Mouse (Mus musculus) T-helper 1 cell (primary cell): Measurements from ENCODE around the gene Pakap.

Source experiments
- in situ Hi-C: fragments of 300-600 bp; cut with MboI, MseI; formaldehyde crosslinking; loops from one replicate; pipeline ENCODE4 v1.15.1; 2025; ENCODE audit warnings: high pct_unique_total_duplicates

Gene Pakap

GRCm38 (mm10) chr4:57672996-57673906 lies 105.3 kb downstream of the Pakap start:
- in situ Hi-C loops, result loop anchor here (5.0 to 10.0 kb wide), 3 partner anchors 102 to 234 kb away; no protein-coding TSS in a partner anchor

GRCm38 (mm10) chr4:57674351-57674750 lies 106.4 kb downstream of the Pakap start:
- in situ Hi-C loops, result loop anchor here (5.0 to 10.0 kb wide), 3 partner anchors 100 to 233 kb away; no protein-coding TSS in a partner anchor

- in situ Hi-C loops, result loop anchor here (10.0 kb wide), 1 partner anchor 99 kb away; no protein-coding TSS in a partner anchor
These were observed 107.4 kb downstream of the Pakap start for GRCm38 (mm10) chr4:57675387-57675786.

- in situ Hi-C loops, result loop anchor here (10.0 kb wide), 1 partner anchor 97 kb away; no protein-coding TSS in a partner anchor
These were observed 109.9 kb downstream of the Pakap start for GRCm38 (mm10) chr4:57677916-57678315.

- in situ Hi-C loops, result loop anchor here (10.0 kb wide), 1 partner anchor 96 kb away; no protein-coding TSS in a partner anchor
These were observed 111.0 kb downstream of the Pakap start for GRCm38 (mm10) chr4:57678991-57679457.

GRCm38 (mm10) chr4:57680186-57680585 lies 112.2 kb downstream of the Pakap start:
- in situ Hi-C loops, result no loop called here

GRCm38 (mm10) chr4:57681511-57681910 lies 113.5 kb downstream of the Pakap start:
- in situ Hi-C loops, result no loop called here

- in situ Hi-C loops, result no loop called here
These were observed 114.4 kb downstream of the Pakap start for GRCm38 (mm10) chr4:57682341-57682740.

GRCm38 (mm10) chr4:57682944-57683343 lies 115.0 kb downstream of the Pakap start:
- in situ Hi-C loops, result no loop called here

GRCm38 (mm10) chr4:57684676-57685215 lies 116.8 kb downstream of the Pakap start:
- in situ Hi-C loops, result no loop called here

GRCm38 (mm10) chr4:57686736-57687135 lies 118.8 kb downstream of the Pakap start:
- in situ Hi-C loops, result no loop called here

- in situ Hi-C loops, result no loop called here
These were observed 119.6 kb downstream of the Pakap start for GRCm38 (mm10) chr4:57687583-57687982.

GRCm38 (mm10) chr4:57688131-57688530 lies 120.2 kb downstream of the Pakap start:
- in situ Hi-C loops, result no loop called here

- in situ Hi-C loops, result no loop called here
These were observed 122.0 kb downstream of the Pakap start for GRCm38 (mm10) chr4:57690001-57690400.

GRCm38 (mm10) chr4:57690805-57691204 lies 122.8 kb downstream of the Pakap start:
- in situ Hi-C loops, result no loop called here

- in situ Hi-C loops, result no loop called here
These were observed 126.6 kb downstream of the Pakap start for GRCm38 (mm10) chr4:57694356-57695136.

- in situ Hi-C loops, result no loop called here
These were observed 129.0 kb downstream of the Pakap start for GRCm38 (mm10) chr4:57696955-57697354.

- in situ Hi-C loops, result no loop called here
These were observed 130.1 kb downstream of the Pakap start for GRCm38 (mm10) chr4:57697918-57698611.

GRCm38 (mm10) chr4:57701576-57701975 lies 133.6 kb downstream of the Pakap start:
- in situ Hi-C loops, result no loop called here

GRCm38 (mm10) chr4:57703574-57704470 lies 135.8 kb downstream of the Pakap start:
- in situ Hi-C loops, result no loop called here
